Mouse (Mus musculus): ENCODE measurements at regions not wholly inside any gene's neighbourhood (a gene's known extent, or its start where the extent isn't known, plus 50 kb on each side); places are given as distances from the start of the nearest gene placed in this dataset.

DNA sequence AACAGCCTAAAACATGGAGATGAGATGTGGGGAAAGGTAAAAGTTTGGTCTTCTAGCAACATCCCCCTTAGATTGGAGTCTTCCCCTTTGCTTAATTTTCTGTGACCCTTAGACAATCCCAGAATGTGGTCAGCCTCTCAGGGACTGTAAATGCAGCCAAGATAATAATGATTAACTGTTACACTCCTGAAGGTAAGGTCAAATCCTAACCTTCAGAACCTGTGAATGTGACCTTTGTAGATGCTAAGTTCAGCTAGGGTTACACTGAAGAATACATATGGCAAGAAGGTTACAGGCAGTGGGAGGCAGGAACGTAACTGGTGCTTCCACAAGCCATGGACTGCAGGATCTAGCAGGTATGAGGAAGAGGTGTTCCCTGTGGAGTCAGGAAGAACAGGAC lies 1342.2 kb upstream of the A1bg start:
- Histone ChIP-seq H3K79me2 (ENCODE audit: control insufficient read depth, insufficient read depth) (no peaks in the 10 kb centered on the region), H3ac (ENCODE audit: control insufficient read depth, insufficient read length) (no peak overlapping the region), H3K27me3 (ENCODE audit: control insufficient read depth, insufficient read depth, insufficient read length) (no peaks in the 10 kb centered on the region), H3K4me3 (no peak overlapping the region), H3K36me3 (ENCODE audit: control insufficient read depth, insufficient read depth) (no peaks in the 10 kb centered on the region), H3K4me2 (ENCODE audit: low read depth) (no peak overlapping the region)
- TF ChIP-seq POLR2A (IDR thresholded peaks at IDR 0.05; ENCODE audit: insufficient read length, low read depth) (no peak), POLR2AphosphoS2 (IDR thresholded peaks at IDR 0.05; ENCODE audit: insufficient read length, low read depth) (no peak), TCF12 (IDR thresholded peaks at IDR 0.05; ENCODE audit: insufficient read depth, poor library complexity, severe bottlenecking) (no peak), MAX (IDR thresholded peaks at IDR 0.05; ENCODE audit: low read depth) (no peak), CEBPB (IDR thresholded peaks at IDR 0.05; ENCODE audit: insufficient read depth, poor library complexity, severe bottlenecking) (no peak)

DNA sequence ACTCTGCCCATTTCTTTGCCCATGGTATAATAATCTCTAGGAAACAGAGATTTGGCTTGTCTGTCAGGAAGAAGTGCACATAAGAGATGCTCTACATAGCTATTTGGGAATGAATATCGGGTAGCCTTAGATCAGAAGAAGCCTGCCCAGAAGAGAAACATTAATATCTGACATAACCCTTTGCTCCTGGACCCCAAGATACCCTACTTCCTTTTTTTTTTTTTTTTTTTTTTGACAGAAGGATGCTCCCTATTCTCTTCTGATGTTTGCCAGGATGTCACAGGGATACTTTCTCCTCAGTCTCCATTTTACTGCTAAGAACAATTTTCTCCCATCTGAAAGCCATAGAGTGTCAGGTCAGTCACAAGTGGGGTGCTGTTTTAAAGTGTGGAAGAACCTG lies 1341.4 kb upstream of the A1bg start:
- no peaks in the 10 kb centered on the region for H3K27me3 ChIP-seq (ENCODE audit: control insufficient read depth, insufficient read depth, insufficient read length)
- H3K4me3 ChIP-seq = no peak overlapping the region
- H3K4me2 ChIP-seq (ENCODE audit: low read depth) = no peak overlapping the region
- no peak overlapping the region for H3ac ChIP-seq (ENCODE audit: control insufficient read depth, insufficient read length)
- TF ChIP-seq MYOD1 (IDR thresholded peaks at IDR 0.05; ENCODE audit: control insufficient read depth in 1 of 3, insufficient read length in 2 of 3, low read depth in 2 of 3) (no peak), MAX (IDR thresholded peaks at IDR 0.05; ENCODE audit: low read depth) (no peak), SRF (IDR thresholded peaks at IDR 0.05; ENCODE audit: control insufficient read depth, insufficient read length, low read depth) (no peak), REST (IDR thresholded peaks at IDR 0.05; ENCODE audit: insufficient read depth, insufficient read length) (no peak), USF1 (IDR thresholded peaks at IDR 0.05; ENCODE audit: low read depth) (no peak), POLR2A (IDR thresholded peaks at IDR 0.05; ENCODE audit: insufficient read length, low read depth) (no peak), TCF12 (IDR thresholded peaks at IDR 0.05; ENCODE audit: insufficient read depth, poor library complexity, severe bottlenecking) (no peak), E2F4 (IDR thresholded peaks at IDR 0.05; ENCODE audit: insufficient read depth) (no peak), CEBPB (IDR thresholded peaks at IDR 0.05; ENCODE audit: insufficient read depth, poor library complexity, severe bottlenecking) (no peak)
- no peaks in the 10 kb centered on the region for H3K36me3 ChIP-seq (ENCODE audit: control insufficient read depth, insufficient read depth)
- no peaks in the 10 kb centered on the region for H3K79me2 ChIP-seq (ENCODE audit: control insufficient read depth, insufficient read depth)

GRCm38 (mm10) chr15:62262487-62262886 lies 1339.7 kb upstream of the A1bg start:
- Histone ChIP-seq H3K4me3 (no peak overlapping the region), H3K4me2 (ENCODE audit: low read depth) (no peak overlapping the region), H3K27me3 (ENCODE audit: control insufficient read depth, insufficient read depth, insufficient read length) (no peaks in the 10 kb centered on the region), H3ac (ENCODE audit: control insufficient read depth, insufficient read length) (no peak overlapping the region), H3K36me3 (ENCODE audit: control insufficient read depth, insufficient read depth) (no peaks in the 10 kb centered on the region), H3K79me2 (ENCODE audit: control insufficient read depth, insufficient read depth) (no peaks in the 10 kb centered on the region)
- no peak for TF ChIP-seq POLR2AphosphoS2 (IDR thresholded peaks at IDR 0.05; ENCODE audit: insufficient read length, low read depth)
- no peak for TF ChIP-seq E2F4 (IDR thresholded peaks at IDR 0.05; ENCODE audit: insufficient read depth)
- no peak for TF ChIP-seq SRF (IDR thresholded peaks at IDR 0.05; ENCODE audit: control insufficient read depth, insufficient read length, low read depth)
- TF ChIP-seq POLR2A (IDR thresholded peaks at IDR 0.05; ENCODE audit: insufficient read length, low read depth) = no peak
- no peak for TF ChIP-seq CEBPB (IDR thresholded peaks at IDR 0.05; ENCODE audit: insufficient read depth, poor library complexity, severe bottlenecking)
- TF ChIP-seq USF1 (IDR thresholded peaks at IDR 0.05; ENCODE audit: low read depth) = no peak
- no peak for TF ChIP-seq MAX (IDR thresholded peaks at IDR 0.05; ENCODE audit: low read depth)
- no peak for TF ChIP-seq REST (IDR thresholded peaks at IDR 0.05; ENCODE audit: insufficient read depth, insufficient read length)
- no peak for TF ChIP-seq MYOD1 (IDR thresholded peaks at IDR 0.05; ENCODE audit: control insufficient read depth in 1 of 3, insufficient read length in 2 of 3, low read depth in 2 of 3)
- no peak for TF ChIP-seq TCF3 (IDR thresholded peaks at IDR 0.05; ENCODE audit: insufficient read length, low read depth)
- no peak for TF ChIP-seq TCF12 (IDR thresholded peaks at IDR 0.05; ENCODE audit: insufficient read depth, poor library complexity, severe bottlenecking)
- TF ChIP-seq MYOG (IDR thresholded peaks at IDR 0.05; ENCODE audit: control insufficient read depth in 1 of 3, insufficient read depth in 1 of 3, insufficient read length in 2 of 3, low read depth in 2 of 3) = no peak

DNA sequence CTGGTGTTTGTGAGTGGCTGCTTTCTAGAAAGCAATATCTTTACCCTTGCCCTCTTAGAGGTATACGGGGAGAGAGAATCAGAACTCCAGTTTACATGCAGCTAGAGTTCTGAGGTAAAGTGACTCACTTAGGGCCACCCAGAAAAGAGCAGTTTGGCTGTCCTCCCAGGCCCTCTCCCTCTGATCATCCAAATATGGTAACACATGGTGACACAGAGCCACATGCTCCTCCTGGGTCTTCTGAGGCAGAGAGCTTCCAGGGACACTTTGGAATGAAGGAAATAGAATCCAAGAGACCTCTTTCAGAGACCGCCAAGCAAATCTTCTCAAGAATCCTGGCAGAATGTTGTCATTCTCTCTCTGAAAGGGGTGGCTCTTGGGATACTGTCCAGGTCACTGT lies 1338.7 kb upstream of the A1bg start:
- no peaks in the 10 kb centered on the region for H3K79me2 ChIP-seq (ENCODE audit: control insufficient read depth, insufficient read depth)
- H3K36me3 ChIP-seq (ENCODE audit: control insufficient read depth, insufficient read depth) = no peaks in the 10 kb centered on the region
- no peak for TF ChIP-seq TCF3 (IDR thresholded peaks at IDR 0.05; ENCODE audit: insufficient read length, low read depth)
- TF ChIP-seq REST (IDR thresholded peaks at IDR 0.05; ENCODE audit: insufficient read depth, insufficient read length) = no peak
- peak; percentile 89 for TF ChIP-seq SRF (IDR thresholded peaks at IDR 0.05; ENCODE audit: control insufficient read depth, insufficient read length, low read depth)
- TF ChIP-seq E2F4 (IDR thresholded peaks at IDR 0.05; ENCODE audit: insufficient read depth) = no peak
- peak; percentile 33 for TF ChIP-seq USF1 (IDR thresholded peaks at IDR 0.05; ENCODE audit: low read depth)
- no peak for TF ChIP-seq MYOG (IDR thresholded peaks at IDR 0.05; ENCODE audit: control insufficient read depth in 1 of 3, insufficient read depth in 1 of 3, insufficient read length in 2 of 3, low read depth in 2 of 3)
- TF ChIP-seq MAX (IDR thresholded peaks at IDR 0.05; ENCODE audit: low read depth) = peak; percentile 45
- TF ChIP-seq POLR2AphosphoS2 (IDR thresholded peaks at IDR 0.05; ENCODE audit: insufficient read length, low read depth) = no peak
- TF ChIP-seq TCF12 (IDR thresholded peaks at IDR 0.05; ENCODE audit: insufficient read depth, poor library complexity, severe bottlenecking) = no peak
- TF ChIP-seq POLR2A (IDR thresholded peaks at IDR 0.05; ENCODE audit: insufficient read length, low read depth) = no peak
- no peak for TF ChIP-seq CEBPB (IDR thresholded peaks at IDR 0.05; ENCODE audit: insufficient read depth, poor library complexity, severe bottlenecking)
- no peak for TF ChIP-seq MYOD1 (IDR thresholded peaks at IDR 0.05; ENCODE audit: control insufficient read depth in 1 of 3, insufficient read length in 2 of 3, low read depth in 2 of 3)
- H3ac ChIP-seq (ENCODE audit: control insufficient read depth, insufficient read length) = no peak overlapping the region
- peak overlapping the region; percentile 29 for H3K4me2 ChIP-seq (ENCODE audit: low read depth)
- H3K27me3 ChIP-seq (ENCODE audit: control insufficient read depth, insufficient read depth, insufficient read length) = no peaks in the 10 kb centered on the region
- H3K4me3 ChIP-seq = no peak overlapping the region

GRCm38 (mm10) chr15:62258611-62259010 lies 1335.8 kb upstream of the A1bg start:
- no peak overlapping the region for H3K4me2 ChIP-seq (ENCODE audit: low read depth)
- H3K79me2 ChIP-seq (ENCODE audit: control insufficient read depth, insufficient read depth) = no peaks in the 10 kb centered on the region
- no peak overlapping the region for H3ac ChIP-seq (ENCODE audit: control insufficient read depth, insufficient read length)
- H3K4me3 ChIP-seq = no peak overlapping the region
- TF ChIP-seq TCF12 (IDR thresholded peaks at IDR 0.05; ENCODE audit: insufficient read depth, poor library complexity, severe bottlenecking) (no peak), E2F4 (IDR thresholded peaks at IDR 0.05; ENCODE audit: insufficient read depth) (no peak), POLR2AphosphoS2 (IDR thresholded peaks at IDR 0.05; ENCODE audit: insufficient read length, low read depth) (no peak), USF1 (IDR thresholded peaks at IDR 0.05; ENCODE audit: low read depth) (no peak), TCF3 (IDR thresholded peaks at IDR 0.05; ENCODE audit: insufficient read length, low read depth) (no peak), SRF (IDR thresholded peaks at IDR 0.05; ENCODE audit: control insufficient read depth, insufficient read length, low read depth) (no peak), CEBPB (IDR thresholded peaks at IDR 0.05; ENCODE audit: insufficient read depth, poor library complexity, severe bottlenecking) (no peak), MYOG (IDR thresholded peaks at IDR 0.05; ENCODE audit: control insufficient read depth in 1 of 3, insufficient read depth in 1 of 3, insufficient read length in 2 of 3, low read depth in 2 of 3) (no peak), MYOD1 (IDR thresholded peaks at IDR 0.05; ENCODE audit: control insufficient read depth in 1 of 3, insufficient read length in 2 of 3, low read depth in 2 of 3) (no peak), POLR2A (IDR thresholded peaks at IDR 0.05; ENCODE audit: insufficient read length, low read depth) (no peak), MAX (IDR thresholded peaks at IDR 0.05; ENCODE audit: low read depth) (no peak)
- H3K27me3 ChIP-seq (ENCODE audit: control insufficient read depth, insufficient read depth, insufficient read length) = no peaks in the 10 kb centered on the region
- no peaks in the 10 kb centered on the region for H3K36me3 ChIP-seq (ENCODE audit: control insufficient read depth, insufficient read depth)
